Mouse (Mus musculus) ES-Bruce4 (cell line): Measurements from ENCODE around the gene Sult4a1.
A peak's percentile ranks its signal among the peaks of the same experiment; 100 is the strongest.

ENCODE experiments used
- CTCF ChIP-seq: IDR thresholded peaks from one replicate; pipeline ENCODE4 v1.8.1; 2011; ENCODE audit warnings: low read depth, low read length
- EP300 ChIP-seq: IDR thresholded peaks from 2 replicates; pipeline ENCODE4 v1.6.1; 2011; ENCODE audit warnings: low read depth, low read length; ENCODE audit not compliant: insufficient read depth
- POLR2A ChIP-seq: IDR thresholded peaks from one replicate; pipeline ENCODE4 v1.8.1; 2011; ENCODE audit warnings: low read length; ENCODE audit not compliant: insufficient read depth

DNA sequence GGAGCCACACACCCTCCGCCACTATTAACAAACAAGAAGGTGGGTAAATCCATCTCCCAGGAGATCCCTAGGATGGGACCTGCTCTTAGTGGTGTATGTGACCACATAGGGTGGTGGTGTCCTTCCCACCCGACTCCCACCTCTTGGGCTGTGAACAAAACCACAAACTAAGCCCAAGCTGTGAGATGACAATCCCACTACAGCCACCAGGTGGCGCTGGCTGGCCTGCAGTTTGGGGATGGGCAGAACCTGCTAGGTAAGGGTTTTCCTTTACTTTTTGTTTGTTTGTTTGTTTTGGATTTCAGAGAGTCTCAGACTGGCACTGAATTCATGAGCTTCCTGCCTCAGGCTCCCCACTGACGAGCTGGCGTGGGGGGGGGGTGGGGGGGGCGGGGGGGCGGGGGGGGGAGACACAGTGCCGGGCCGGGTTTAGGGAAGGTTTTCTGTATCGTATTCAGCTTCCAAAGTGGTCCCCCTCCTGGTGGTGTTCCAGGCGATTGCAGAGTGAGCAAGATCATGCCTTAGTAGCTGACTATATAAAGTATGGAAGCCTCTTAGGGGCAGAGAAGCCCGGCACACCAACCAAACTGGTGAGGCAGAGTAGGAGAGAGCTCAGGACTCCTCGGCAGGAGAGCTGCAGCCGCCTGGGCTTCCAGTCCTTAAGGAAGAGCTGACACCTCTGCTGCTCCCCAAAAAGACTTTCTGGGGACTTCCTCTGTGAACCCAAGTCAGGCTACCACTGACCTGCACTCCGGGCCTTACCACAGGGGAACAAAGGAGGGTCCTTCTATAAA, 31.4 kb downstream of the Sult4a1 start:
- TF ChIP-seq POLR2A (no peak), CTCF (peak; percentile 98), EP300 (no peak)
